8 mouse cellular contexts compared by ENCODE assay signal in genomic region chr8:84637946-84638554, GRCm38 (mm10). TPM values are rescaled to one million over a fixed set of nuclear protein-coding genes. Genes with fewer than 3 reads are reported as not detected.
DNase-seq lines count a peak whose midpoint lies in the region; ATAC-seq and TF ChIP-seq lines count a peak whose summit lies in the region.

No protein-coding gene starts in this region.

- no peak for TF ChIP-seq CTCF in gastrocnemius, adult 2 months (IDR thresholded peaks at IDR 0.05)
- no peak for TF ChIP-seq CTCF in ES-Bruce4 (IDR thresholded peaks at IDR 0.05; ENCODE audit: low read depth, low read length)

- no peak for ATAC-seq in hindbrain, embryonic 11.5 days (ENCODE audit: low FRiP score)

- intact Hi-C loops in gastrocnemius, adult 2 months (cut with DNase I), result loop anchor here (2.0 kb wide), 1 partner anchor 177 kb away; no protein-coding TSS in a partner anchor

- no peaks in the 10 kb centered on the region for H3K27me3 ChIP-seq in ES-Bruce4 (ENCODE audit: control insufficient read depth, insufficient read depth, low read length, poor library complexity, severe bottlenecking)
- H3K27me3 ChIP-seq in hindbrain, embryonic 11.5 days (ENCODE audit: control insufficient read depth, insufficient read depth, low read length), result no peaks in the 10 kb centered on the region
- H3K27me3 ChIP-seq in midbrain, embryonic 10.5 days (ENCODE audit: low read depth, poor library complexity, severe bottlenecking), result peaks cover 29% of the 10 kb centered on the region

- peak overlapping the region; percentile 92 for H3K9ac ChIP-seq in ES-Bruce4 (ENCODE audit: low read depth, poor library complexity, severe bottlenecking)
- H3K9ac ChIP-seq in hindbrain, embryonic 11.5 days (ENCODE audit: low read depth, low read length), result peak overlapping the region; percentile 77

- TF ChIP-seq POLR2A in ES-Bruce4 (IDR thresholded peaks at IDR 0.05; ENCODE audit: insufficient read depth, low read length), result no peak

- H3K27ac ChIP-seq in gastrocnemius, adult 2 months, result peak overlapping the region; percentile 95
- peak overlapping the region; percentile 43 for H3K27ac ChIP-seq in ES-Bruce4 (ENCODE audit: insufficient read depth, low read length)
- H3K27ac ChIP-seq in hindbrain, embryonic 11.5 days (ENCODE audit: low read depth, low read length), result peak overlapping the region; percentile 94
- peak overlapping the region; percentile 95 for H3K27ac ChIP-seq in midbrain, embryonic 10.5 days (replicated peaks)

- H3K4me1 ChIP-seq in ES-Bruce4 (ENCODE audit: control insufficient read depth, insufficient read depth, low read length), result peaks cover 11% of the 10 kb centered on the region
- H3K4me1 ChIP-seq in hindbrain, embryonic 11.5 days (replicated peaks; ENCODE audit: control insufficient read depth, insufficient read depth, low read length), result peaks cover 6% of the 10 kb centered on the region
- peaks cover 57% of the 10 kb centered on the region for H3K4me1 ChIP-seq in midbrain, embryonic 10.5 days

- DNase-seq in gastrocnemius, adult 2 months, result no peak
- DNase-seq in gastrocnemius, postnatal 4 days (ENCODE audit: low spot score in 2 of 2), result no peak
- peak; percentile 43 for DNase-seq in hindbrain, embryonic 11.5 days (ENCODE audit: low spot score)
- DNase-seq in midbrain, embryonic 10.5 days (ENCODE audit: low spot score), result no peak
- DNase-seq in adrenal gland, postnatal 25 days, result no peak
- DNase-seq in urinary bladder, postnatal 14 days (ENCODE audit: low spot score), result no peak
- no peak for DNase-seq in right cerebral cortex, postnatal 10 days (ENCODE audit: low spot score in 2 of 2)

- H3K4me3 ChIP-seq in gastrocnemius, adult 2 months, result peak overlapping the region; percentile 89
- peak overlapping the region; percentile 58 for H3K4me3 ChIP-seq in ES-Bruce4 (ENCODE audit: low read depth, low read length)
- H3K4me3 ChIP-seq in hindbrain, embryonic 11.5 days (ENCODE audit: low read depth, low read length), result peak overlapping the region; percentile 53
- H3K4me3 ChIP-seq in midbrain, embryonic 10.5 days, result peak overlapping the region; percentile 69

- WGBS in hindbrain, embryonic 11.5 days, result 37% methylated on average over 8 of the region's 8 CpGs
- 38% methylated on average over 8 of the region's 8 CpGs for WGBS in midbrain, embryonic 10.5 days

- H3K4me2 ChIP-seq in hindbrain, embryonic 11.5 days (replicated peaks; ENCODE audit: low read depth, low read length), result peak overlapping the region; percentile 87

- TF ChIP-seq EP300 in ES-Bruce4 (IDR thresholded peaks at IDR 0.05; ENCODE audit: insufficient read depth, low read depth, low read length), result no peak

- H3K36me3 ChIP-seq in ES-Bruce4 (ENCODE audit: control insufficient read depth, insufficient read depth, low read length, poor library complexity, severe bottlenecking), result no peaks in the 10 kb centered on the region
- no peaks in the 10 kb centered on the region for H3K36me3 ChIP-seq in hindbrain, embryonic 11.5 days (ENCODE audit: control insufficient read depth, insufficient read depth, low read length)
- H3K36me3 ChIP-seq in midbrain, embryonic 10.5 days, result no peaks in the 10 kb centered on the region; the same call in 1 of the 2 replicates

- no peaks in the 10 kb centered on the region for H3K9me3 ChIP-seq in ES-Bruce4 (replicated peaks; ENCODE audit: control insufficient read depth, insufficient read depth, low read length, poor library complexity, severe bottlenecking)
- H3K9me3 ChIP-seq in hindbrain, embryonic 11.5 days (ENCODE audit: control insufficient read depth, low read length), result no peaks in the 10 kb centered on the region
- H3K9me3 ChIP-seq in midbrain, embryonic 10.5 days (replicated peaks), result no peaks in the 10 kb centered on the region

RNA-seq across cellular contexts. Expression of gene Ier2, which starts 24.6 kb away (rescaled TPM):
- total RNA-seq in gastrocnemius, adult 2 months (2021), result 1 to 10 TPM; 5.9 to 6.5 TPM
- 10 to 100 TPM; 21.5 to 26.1 TPM for total RNA-seq in gastrocnemius, postnatal 4 days (2021)
- polyA plus RNA-seq in ES-Bruce4 (2011; ENCODE audit: insufficient read depth, insufficient read length, low read depth, missing spikeins), result 42.8 and 44.8 TPM in 2 replicates
- 60.5 and 61.5 TPM in 2 replicates for polyA plus RNA-seq in hindbrain, embryonic 11.5 days (2014; fragmentation: Nextera tagmentation; extraction: Ambion mirVana)
- polyA plus RNA-seq in midbrain, embryonic 10.5 days (2016; fragmentation: Nextera tagmentation; extraction: Ambion mirVana), result 63.6 and 78.2 TPM in 2 replicates
- 19.6 and 22.3 TPM in 2 replicates for total RNA-seq in adrenal gland, postnatal 25 days (2021)

RNA-seq across cellular contexts. Expression of gene Trmt1, which starts 48.1 kb away (rescaled TPM):
- total RNA-seq in gastrocnemius, adult 2 months (2021), result 10 to 100 TPM; 45.6 to 57.5 TPM
- total RNA-seq in gastrocnemius, postnatal 4 days (2021), result 10 to 100 TPM; 50.5 to 53.8 TPM
- 77.6 and 79.8 TPM in 2 replicates for polyA plus RNA-seq in ES-Bruce4 (2011; ENCODE audit: insufficient read depth, insufficient read length, low read depth, missing spikeins)
- 47.9 and 51.1 TPM in 2 replicates for polyA plus RNA-seq in hindbrain, embryonic 11.5 days (2014; fragmentation: Nextera tagmentation; extraction: Ambion mirVana)
- 56.4 and 58.1 TPM in 2 replicates for polyA plus RNA-seq in midbrain, embryonic 10.5 days (2016; fragmentation: Nextera tagmentation; extraction: Ambion mirVana)
- total RNA-seq in adrenal gland, postnatal 25 days (2021), result 75.1 and 83.9 TPM in 2 replicates

RNA-seq across cellular contexts. Expression of gene Nacc1, which starts 49.6 kb away (rescaled TPM):
- 10 to 100 TPM; 18.7 to 24.3 TPM for total RNA-seq in gastrocnemius, adult 2 months (2021)
- 10 to 100 TPM; 44.9 to 45.6 TPM for total RNA-seq in gastrocnemius, postnatal 4 days (2021)
- polyA plus RNA-seq in ES-Bruce4 (2011; ENCODE audit: insufficient read depth, insufficient read length, low read depth, missing spikeins), result 89.7 and 97.9 TPM in 2 replicates
- polyA plus RNA-seq in hindbrain, embryonic 11.5 days (2014; fragmentation: Nextera tagmentation; extraction: Ambion mirVana), result 19.7 and 20.5 TPM in 2 replicates
- polyA plus RNA-seq in midbrain, embryonic 10.5 days (2016; fragmentation: Nextera tagmentation; extraction: Ambion mirVana), result 24.8 and 26.3 TPM in 2 replicates
- total RNA-seq in adrenal gland, postnatal 25 days (2021), result 73.9 and 76.0 TPM in 2 replicates

Comparison
In these comparisons a context has a peak if more than half of its experiments do, and no peak if none do; other contexts are left out.
1. H3K27ac ChIP-seq: peak in every context shown above with its lines; median percentile 95 in gastrocnemius, adult 2 months; 95 in midbrain, embryonic 10.5 days; 94 in hindbrain, embryonic 11.5 days; 43 in ES-Bruce4.